Mouse (Mus musculus) myocyte (in vitro differentiated cells): ENCODE measurements around the gene Il17rc. TPM values are rescaled to one million over a fixed set of nuclear protein-coding genes. Genes with fewer than 3 reads are reported as not detected.

Source experiments
- H3K27me3 ChIP-seq: one replicate; pipeline ENCODE4 v1.6.1; 2011; ENCODE audit not compliant: control insufficient read depth, insufficient read depth, insufficient read length
- H3K36me3 ChIP-seq: one replicate; pipeline ENCODE4 v1.6.1; 2011; ENCODE audit not compliant: control insufficient read depth, insufficient read depth
- H3K4me2 ChIP-seq: one replicate; pipeline ENCODE4 v1.6.1; 2011; ENCODE audit warnings: low read depth, control low read depth
- H3K4me3 ChIP-seq: one replicate; pipeline ENCODE4 v1.5.1; 2011; ENCODE audit warnings: mild to moderate bottlenecking, control low read depth, moderate library complexity
- H3K79me2 ChIP-seq: one replicate; pipeline ENCODE4 v1.6.1; 2011; ENCODE audit not compliant: control insufficient read depth, insufficient read depth
- H3ac ChIP-seq: one replicate; pipeline ENCODE4 v1.6.1; 2011; ENCODE audit not compliant: control insufficient read depth, insufficient read length
- CEBPB ChIP-seq: IDR thresholded peaks from 2 replicates; pipeline ENCODE4 v1.6.1; 2011; ENCODE audit warnings: mild to moderate bottlenecking, moderate library complexity; ENCODE audit not compliant: poor library complexity, insufficient read depth, severe bottlenecking
- E2F4 ChIP-seq: IDR thresholded peaks from one replicate; pipeline ENCODE4 v1.6.1; 2011; ENCODE audit warnings: mild to moderate bottlenecking, control low read depth, moderate library complexity; ENCODE audit not compliant: insufficient read depth
- MAX ChIP-seq: IDR thresholded peaks from one replicate; pipeline ENCODE4 v1.6.1; 2011; ENCODE audit warnings: low read depth, mild to moderate bottlenecking, control low read depth
- MYOD1 ChIP-seq, 3 experiments: IDR thresholded peaks; one replicate each; pipeline ENCODE4 v1.6.1; 2011; ENCODE audit warnings: control low read depth in 2 of 3, low read depth in 2 of 3, mild to moderate bottlenecking in 2 of 3, moderate library complexity in 1 of 3; ENCODE audit not compliant: insufficient read length in 2 of 3, control insufficient read depth in 1 of 3
- MYOG ChIP-seq, 3 experiments: IDR thresholded peaks; one replicate each; pipeline ENCODE4 v1.6.1; 2011; ENCODE audit warnings: control low read depth in 2 of 3, low read depth in 2 of 3, mild to moderate bottlenecking in 2 of 3; ENCODE audit not compliant: insufficient read length in 2 of 3, control insufficient read depth in 1 of 3, insufficient read depth in 1 of 3
- POLR2A ChIP-seq: IDR thresholded peaks from one replicate; pipeline ENCODE4 v1.6.1; 2011; ENCODE audit warnings: low read depth, mild to moderate bottlenecking, control low read depth, moderate library complexity; ENCODE audit not compliant: insufficient read length
- POLR2AphosphoS2 ChIP-seq: IDR thresholded peaks from one replicate; pipeline ENCODE4 v1.6.1; 2011; ENCODE audit warnings: low read depth, control low read depth; ENCODE audit not compliant: insufficient read length
- REST ChIP-seq: IDR thresholded peaks from one replicate; pipeline ENCODE4 v1.6.1; 2011; ENCODE audit warnings: mild to moderate bottlenecking, control low read depth, moderate library complexity; ENCODE audit not compliant: insufficient read depth, insufficient read length
- SRF ChIP-seq: IDR thresholded peaks from one replicate; pipeline ENCODE4 v1.6.1; 2011; ENCODE audit warnings: low read depth; ENCODE audit not compliant: control insufficient read depth, insufficient read length
- TCF12 ChIP-seq: IDR thresholded peaks from one replicate; pipeline ENCODE4 v1.6.1; 2011; ENCODE audit warnings: mild to moderate bottlenecking, control low read depth; ENCODE audit not compliant: poor library complexity, insufficient read depth, severe bottlenecking
- TCF3 ChIP-seq: IDR thresholded peaks from one replicate; pipeline ENCODE4 v1.6.1; 2011; ENCODE audit warnings: low read depth, control low read depth; ENCODE audit not compliant: insufficient read length
- USF1 ChIP-seq: IDR thresholded peaks from one replicate; pipeline ENCODE4 v1.6.1; 2011; ENCODE audit warnings: low read depth, mild to moderate bottlenecking, control low read depth, moderate library complexity
- polyA plus RNA-seq: library from polyadenylated mRNA; unstranded; fragments of >200 nt; fragmentation: generic; extraction: Trizol; gene quantifications from one replicate; pipeline ENCODE4 v1.2.1, GENCODE M21; 2012; ENCODE audit warnings: missing spikeins

Gene Il17rc
- 73.0 TPM for polyA plus RNA-seq

- H3K79me2 ChIP-seq: no peaks in the 10 kb centered on the region
- peak within 1 kb of the TSS; percentile 24 for H3K4me3 ChIP-seq
- peak; percentile 85 for TF ChIP-seq POLR2A
- TF ChIP-seq TCF12: no peak
- peak in 1 of 3 experiments; percentile 23 for TF ChIP-seq MYOG (IDR thresholded peaks at IDR 0.05; ENCODE audit: control insufficient read depth in 1 of 3, insufficient read depth in 1 of 3, insufficient read length in 2 of 3, low read depth in 2 of 3)
- TF ChIP-seq E2F4: no peak
- TF ChIP-seq POLR2AphosphoS2: peak; percentile 81
- TF ChIP-seq MAX: no peak
- H3ac ChIP-seq: no peak within 1 kb of the TSS
- peak within 1 kb of the TSS; percentile 92 for H3K4me2 ChIP-seq
- no peaks in the 10 kb centered on the region for H3K36me3 ChIP-seq
- H3K27me3 ChIP-seq: no peaks in the 10 kb centered on the region
These were observed at the start of gene Il17rc for GRCm38 (mm10) chr6:113471297-113471936. Gene Il17rc, plus strand, starts transcription at chr6:113471427.

DNA sequence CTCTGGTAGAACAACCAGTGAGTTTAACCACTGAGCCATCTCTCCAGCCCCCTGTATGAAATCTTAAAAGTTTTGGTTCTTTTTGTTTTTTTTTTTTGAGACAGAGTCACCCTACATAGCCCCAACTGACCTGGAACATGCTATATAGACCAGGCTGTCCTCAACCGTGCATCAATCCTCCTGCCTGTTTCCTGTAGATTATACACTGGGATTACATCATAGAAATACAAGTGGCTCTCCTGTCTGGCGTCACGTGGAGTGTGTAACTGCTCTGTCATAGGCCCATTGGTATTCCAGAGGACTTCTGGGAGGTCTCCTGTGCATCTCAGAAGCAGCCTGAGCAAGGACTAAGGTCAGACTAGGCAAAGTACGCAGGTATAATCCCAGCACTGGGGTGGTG, 48.2 kb upstream of the Il17rc start:
- no peaks in the 10 kb centered on the region for H3K36me3 ChIP-seq
- no peak overlapping the region for H3K4me3 ChIP-seq
- no peak overlapping the region for H3ac ChIP-seq
- H3K4me2 ChIP-seq: no peak overlapping the region
- H3K27me3 ChIP-seq: peaks cover 8% of the 10 kb centered on the region
- H3K79me2 ChIP-seq: no peaks in the 10 kb centered on the region
- TF ChIP-seq USF1 (peak; percentile 12), TCF3 (no peak)

DNA sequence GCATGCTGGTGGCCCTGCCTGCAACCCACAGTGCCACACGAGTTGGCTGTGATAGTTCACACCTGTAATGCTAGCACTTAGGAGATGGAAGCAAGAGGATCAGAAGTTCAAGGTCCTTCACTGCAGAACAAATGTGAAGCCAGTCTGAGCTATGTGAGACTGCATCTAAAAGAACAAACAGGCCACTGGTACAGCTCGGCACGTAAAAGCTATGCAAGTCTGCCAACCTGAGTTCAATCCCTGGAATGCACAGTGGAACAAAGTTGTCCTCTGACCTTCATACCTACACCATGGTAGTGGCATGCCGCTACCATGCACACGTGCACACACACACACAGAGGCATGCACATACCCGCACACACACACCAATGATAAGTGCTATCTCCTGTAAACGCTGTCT, 47.0 kb upstream of the Il17rc start:
- no peak overlapping the region for H3K4me2 ChIP-seq

GRCm38 (mm10) chr6:113426696-113427095, 44.5 kb upstream of the Il17rc start:
- no peak overlapping the region for H3K4me3 ChIP-seq
- TF ChIP-seq POLR2AphosphoS2: no peak
- TF ChIP-seq POLR2A: no peak
- no peak for TF ChIP-seq CEBPB
- no peak for TF ChIP-seq TCF12
- no peak for TF ChIP-seq E2F4
- no peak for TF ChIP-seq MAX
- TF ChIP-seq SRF: no peak
- no peak for TF ChIP-seq TCF3
- no peak for TF ChIP-seq REST
- TF ChIP-seq USF1: no peak
- TF ChIP-seq MYOG (IDR thresholded peaks at IDR 0.05; ENCODE audit: control insufficient read depth in 1 of 3, insufficient read depth in 1 of 3, insufficient read length in 2 of 3, low read depth in 2 of 3): no peak
- no peak for TF ChIP-seq MYOD1 (IDR thresholded peaks at IDR 0.05; ENCODE audit: control insufficient read depth in 1 of 3, insufficient read length in 2 of 3, low read depth in 2 of 3)
- H3K27me3 ChIP-seq: peaks cover 8% of the 10 kb centered on the region
- H3K4me2 ChIP-seq: no peak overlapping the region
- H3K36me3 ChIP-seq: no peaks in the 10 kb centered on the region
- H3K79me2 ChIP-seq: no peaks in the 10 kb centered on the region
- no peak overlapping the region for H3ac ChIP-seq

More for the DNA sequence above, 47.0 kb upstream of the Il17rc start:
- no peak overlapping the region for H3ac ChIP-seq
- no peak for TF ChIP-seq POLR2A
- TF ChIP-seq MYOD1 (IDR thresholded peaks at IDR 0.05; ENCODE audit: control insufficient read depth in 1 of 3, insufficient read length in 2 of 3, low read depth in 2 of 3): no peak
- TF ChIP-seq USF1: no peak
- TF ChIP-seq REST: no peak
- TF ChIP-seq E2F4: no peak
- TF ChIP-seq MAX: no peak
- H3K27me3 ChIP-seq: peaks cover 8% of the 10 kb centered on the region
- H3K4me3 ChIP-seq: no peak overlapping the region
- H3K79me2 ChIP-seq: no peaks in the 10 kb centered on the region
- no peaks in the 10 kb centered on the region for H3K36me3 ChIP-seq

- Histone ChIP-seq H3K27me3 (peaks cover 8% of the 10 kb centered on the region), H3K4me2 (no peak overlapping the region), H3K79me2 (no peaks in the 10 kb centered on the region), H3K36me3 (no peaks in the 10 kb centered on the region), H3K4me3 (no peak overlapping the region), H3ac (no peak overlapping the region)
- TF ChIP-seq USF1 (peak; percentile 22), TCF3 (no peak)
These were observed 43.8 kb upstream of the Il17rc start for GRCm38 (mm10) chr6:113427397-113427796.

GRCm38 (mm10) chr6:113428006-113428405, 43.2 kb upstream of the Il17rc start:
- Histone ChIP-seq H3K4me2 (no peak overlapping the region), H3K79me2 (no peaks in the 10 kb centered on the region), H3K4me3 (no peak overlapping the region), H3K27me3 (peaks cover 8% of the 10 kb centered on the region), H3ac (no peak overlapping the region), H3K36me3 (no peaks in the 10 kb centered on the region)
- TF ChIP-seq MYOG (IDR thresholded peaks at IDR 0.05; ENCODE audit: control insufficient read depth in 1 of 3, insufficient read depth in 1 of 3, insufficient read length in 2 of 3, low read depth in 2 of 3) (no peak), E2F4 (no peak), POLR2A (no peak), REST (no peak), MYOD1 (IDR thresholded peaks at IDR 0.05; ENCODE audit: control insufficient read depth in 1 of 3, insufficient read length in 2 of 3, low read depth in 2 of 3) (no peak), CEBPB (no peak), POLR2AphosphoS2 (no peak), TCF3 (no peak), SRF (no peak), TCF12 (no peak), MAX (no peak)
